Mouse (Mus musculus) embryonic facial prominence, embryonic 13.5 days (tissue): Measurements from ENCODE around the gene Hnrnpul2. TPM values are rescaled to one million over a fixed set of nuclear protein-coding genes. Genes with fewer than 3 reads are reported as not detected.
"Not testable (repeated sequence)": the region's sequence is repeated elsewhere in the genome, so short reads cannot be mapped to it uniquely, and the experiment has no call there.

Experiments
- ATAC-seq: fragments of 200-750 bp; cut with Nextera tagmentation; 2 replicates; pipeline ENCODE4 v1.8.0; 2017; ENCODE audit warnings: low read depth; ENCODE audit not compliant: insufficient number of reproducible peaks, insufficient read depth, low FRiP score, low TSS enrichment
- H3K27ac ChIP-seq: fragments of 300-500 bp; sonication (generic); 2 replicates; pipeline ENCODE4 v1.5.1; 2015; ENCODE audit warnings: moderate library complexity, mild to moderate bottlenecking, inconsistent platforms
- H3K27me3 ChIP-seq: fragments of 300-500 bp; sonication (generic); 2 replicates; pipeline ENCODE4 v1.6.1; 2015; ENCODE audit warnings: mild to moderate bottlenecking, inconsistent platforms
- H3K36me3 ChIP-seq: fragments of 300-500 bp; sonication (generic); 2 replicates; pipeline ENCODE4 v1.6.1; 2015; ENCODE audit warnings: mild to moderate bottlenecking, inconsistent platforms
- H3K4me1 ChIP-seq: fragments of 300-500 bp; sonication (generic); 2 replicates; pipeline ENCODE4 v1.6.1; 2015; ENCODE audit warnings: inconsistent platforms
- H3K4me2 ChIP-seq: fragments of 300-500 bp; sonication (generic); 2 replicates; pipeline ENCODE4 v1.6.1; 2015; ENCODE audit warnings: moderate library complexity, mild to moderate bottlenecking, inconsistent platforms
- H3K4me3 ChIP-seq: fragments of 300-500 bp; sonication (generic); 2 replicates; pipeline ENCODE4 v1.5.1; 2015; ENCODE audit warnings: mild to moderate bottlenecking, inconsistent platforms
- H3K9ac ChIP-seq: fragments of 300-500 bp; sonication (generic); 2 replicates; pipeline ENCODE4 v1.6.1; 2015; ENCODE audit warnings: mild to moderate bottlenecking, inconsistent platforms
- H3K9me3 ChIP-seq: fragments of 300-500 bp; sonication (generic); 2 replicates; pipeline ENCODE4 v1.6.1; 2016; ENCODE audit warnings: inconsistent platforms
- WGBS: fragments of 180-500 bp; shearing (Covaris S2); methylation state at CpG from one replicate; pipeline ENCODE4 v1.1.7; 2015; ENCODE audit warnings: mixed read lengths; 5-methylcytosine and 5-hydroxymethylcytosine counted together
- polyA plus RNA-seq: library from polyadenylated mRNA; unstranded; fragments of >200 nt; fragmentation: Nextera tagmentation; extraction: Ambion mirVana; gene quantifications from 2 replicates; pipeline ENCODE4 v1.2.1, GENCODE M21; 2015

The Hnrnpul2 gene
- polyA plus RNA-seq, 1 experiment from 2014 or later: 7.6 TPM

DNA sequence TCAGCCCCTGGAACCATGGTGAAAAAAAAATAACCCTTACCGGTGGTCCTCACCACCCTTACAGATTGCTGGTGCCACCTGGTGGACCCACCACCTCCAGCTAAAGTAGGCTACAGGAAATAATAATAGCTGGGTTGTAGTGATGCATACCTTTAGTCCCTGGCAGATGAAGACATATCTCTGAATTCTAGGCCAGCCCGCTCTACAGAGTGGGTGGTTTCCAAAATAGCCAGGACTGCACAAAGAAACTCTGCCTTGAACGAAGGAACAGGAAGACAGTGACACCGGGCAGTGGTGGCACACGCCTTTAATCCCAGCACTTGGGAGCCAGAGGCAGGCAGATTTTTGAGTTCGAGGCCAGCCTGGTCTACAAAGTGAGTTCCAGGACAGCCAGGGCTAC is 44.5 kb downstream of the Hnrnpul2 start:
- Histone ChIP-seq H3K4me1 (no peaks in the 10 kb centered on the region), H3K4me3 (no peak overlapping the region), H3K9me3 (no peaks in the 10 kb centered on the region), H3K27ac (no peak overlapping the region), H3K9ac (no peak overlapping the region), H3K4me2 (no peak overlapping the region), H3K27me3 (no peaks in the 10 kb centered on the region), H3K36me3 (no peaks in the 10 kb centered on the region)
- 85% methylated on average over 6 of the region's 6 CpGs for WGBS
- ATAC-seq: no peak

GRCm38 (mm10) chr19:8870381-8870780 is 50.6 kb downstream of the Hnrnpul2 start:
- Histone ChIP-seq H3K4me1 (peaks cover 12% of the 10 kb centered on the region), H3K36me3 (peaks cover 24% of the 10 kb centered on the region), H3K4me3 (peak overlapping the region; percentile 83; the same call in 1 of the 2 replicates), H3K4me2 (peak overlapping the region; percentile 85)
- ATAC-seq, H3K9ac ChIP-seq, H3K27ac ChIP-seq, H3K27me3 ChIP-seq, H3K9me3 ChIP-seq: not testable (repeated sequence)
- WGBS: 76% methylated on average over 3 of the region's 3 CpGs

DNA sequence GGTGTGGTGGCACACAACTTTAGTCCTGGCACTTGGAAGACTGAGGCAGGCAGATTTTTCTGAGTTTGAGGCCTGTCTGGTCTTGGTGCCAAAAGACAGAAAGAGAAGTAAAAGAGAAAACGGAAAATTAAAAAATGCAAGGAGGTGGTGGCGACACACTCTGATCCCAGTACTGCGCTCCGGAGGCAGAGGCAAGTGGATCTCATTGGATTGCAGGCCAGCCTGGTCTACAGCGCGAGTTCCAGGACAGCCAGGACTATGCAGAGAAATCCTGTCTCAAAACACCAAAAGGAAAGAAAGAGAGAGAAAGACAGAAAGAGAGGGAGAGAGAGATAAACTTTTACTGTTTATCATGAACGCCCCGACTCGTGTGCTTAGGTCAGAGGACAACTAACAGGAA is 51.0 kb downstream of the Hnrnpul2 start:
- peak overlapping the region; percentile 73 for H3K27ac ChIP-seq
- H3K27me3 ChIP-seq: no peaks in the 10 kb centered on the region
- no peaks in the 10 kb centered on the region for H3K9me3 ChIP-seq
- ATAC-seq: no peak
- peak overlapping the region; percentile 85 for H3K4me2 ChIP-seq
- peak overlapping the region; percentile 83 for H3K4me3 ChIP-seq
- peak overlapping the region; percentile 92 for H3K9ac ChIP-seq
- WGBS: 55% methylated on average over 9 of the region's 9 CpGs
- peaks cover 12% of the 10 kb centered on the region for H3K4me1 ChIP-seq
- peaks cover 28% of the 10 kb centered on the region for H3K36me3 ChIP-seq

DNA sequence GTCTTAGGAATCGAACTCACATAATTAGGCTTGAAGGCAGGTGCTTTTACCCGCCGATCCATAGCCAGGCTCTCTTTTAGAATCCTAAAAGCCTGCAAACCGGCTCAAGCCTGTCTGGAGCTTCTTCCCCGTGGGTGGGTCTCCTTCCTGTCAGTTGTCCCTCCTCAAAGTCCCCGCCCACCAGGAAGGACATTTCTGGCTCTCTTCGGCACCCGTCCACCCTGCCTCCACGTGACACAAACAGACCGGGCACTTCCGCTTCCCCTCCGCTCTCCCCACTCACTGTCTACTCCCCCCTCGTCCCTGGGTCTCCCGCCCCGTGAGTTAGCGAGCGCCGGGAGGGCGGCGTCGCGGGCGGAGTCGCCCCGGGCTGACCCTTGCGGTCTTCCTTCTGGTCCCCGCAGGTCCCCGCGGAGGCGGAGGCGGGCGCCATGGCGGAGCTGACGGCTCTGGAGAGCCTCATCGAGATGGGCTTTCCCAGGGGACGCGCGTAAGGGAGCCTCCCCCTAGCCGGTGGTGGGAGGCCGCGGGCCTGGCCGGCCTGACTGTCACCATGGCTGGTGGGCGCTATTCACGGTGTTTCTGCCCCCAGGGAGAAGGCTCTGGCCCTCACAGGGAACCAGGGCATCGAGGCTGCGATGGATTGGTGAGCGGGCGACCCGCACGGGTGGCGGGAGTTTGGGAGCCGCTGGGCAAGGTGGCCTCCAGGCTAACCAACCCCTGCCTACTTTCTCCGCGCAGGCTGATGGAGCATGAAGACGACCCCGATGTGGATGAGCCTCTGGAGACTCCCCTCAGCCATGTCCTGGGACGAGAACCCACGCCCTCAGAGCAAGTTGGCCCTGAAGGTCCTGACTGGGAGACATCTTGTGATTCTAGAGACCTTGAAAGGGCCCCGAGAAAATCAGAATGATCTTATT is 51.7 kb downstream of the Hnrnpul2 start, which contains the start of gene Ubxn1:
Ubxn1 (plus strand) TSS at position 230 of the 920 bp plus-strand sequence.
- Histone ChIP-seq H3K27ac (peak within 1 kb of the TSS; percentile 73), H3K4me3 (peak within 1 kb of the TSS; percentile 83), H3K27me3 (no peaks in the 10 kb centered on the region), H3K36me3 (peaks cover 35% of the 10 kb centered on the region), H3K4me1 (peaks cover 12% of the 10 kb centered on the region), H3K9ac (peak within 1 kb of the TSS; percentile 92), H3K4me2 (peak within 1 kb of the TSS; percentile 85), H3K9me3 (no peaks in the 10 kb centered on the region)
- WGBS: 2% methylated on average over 59 of the region's 59 CpGs
- ATAC-seq: peak; percentile 95

GRCm38 (mm10) chr19:8872266-8872840 is 52.5 kb downstream of the Hnrnpul2 start:
- Histone ChIP-seq H3K27me3 (no peaks in the 10 kb centered on the region), H3K36me3 (peaks cover 41% of the 10 kb centered on the region), H3K9me3 (no peaks in the 10 kb centered on the region), H3K4me2 (peak overlapping the region; percentile 85), H3K4me3 (peak overlapping the region; percentile 83), H3K9ac (peak overlapping the region; percentile 92), H3K27ac (peak overlapping the region; percentile 73; the same call in 1 of the 2 replicates), H3K4me1 (peaks cover 12% of the 10 kb centered on the region)
- 72% methylated on average over 10 of the region's 10 CpGs for WGBS
- ATAC-seq: no peak

- H3K27ac ChIP-seq: no peak overlapping the region
- no peaks in the 10 kb centered on the region for H3K9me3 ChIP-seq
- no peaks in the 10 kb centered on the region for H3K27me3 ChIP-seq
- no peak for ATAC-seq
- H3K9ac ChIP-seq: no peak overlapping the region
- 92% methylated on average over 7 of the region's 7 CpGs for WGBS
- H3K4me1 ChIP-seq: peaks cover 19% of the 10 kb centered on the region
- H3K4me3 ChIP-seq: no peak overlapping the region
- no peak overlapping the region for H3K4me2 ChIP-seq
- peaks cover 55% of the 10 kb centered on the region for H3K36me3 ChIP-seq
Observed at GRCm38 (mm10) chr19:8875031-8875430, 55.2 kb downstream of the Hnrnpul2 start.

DNA sequence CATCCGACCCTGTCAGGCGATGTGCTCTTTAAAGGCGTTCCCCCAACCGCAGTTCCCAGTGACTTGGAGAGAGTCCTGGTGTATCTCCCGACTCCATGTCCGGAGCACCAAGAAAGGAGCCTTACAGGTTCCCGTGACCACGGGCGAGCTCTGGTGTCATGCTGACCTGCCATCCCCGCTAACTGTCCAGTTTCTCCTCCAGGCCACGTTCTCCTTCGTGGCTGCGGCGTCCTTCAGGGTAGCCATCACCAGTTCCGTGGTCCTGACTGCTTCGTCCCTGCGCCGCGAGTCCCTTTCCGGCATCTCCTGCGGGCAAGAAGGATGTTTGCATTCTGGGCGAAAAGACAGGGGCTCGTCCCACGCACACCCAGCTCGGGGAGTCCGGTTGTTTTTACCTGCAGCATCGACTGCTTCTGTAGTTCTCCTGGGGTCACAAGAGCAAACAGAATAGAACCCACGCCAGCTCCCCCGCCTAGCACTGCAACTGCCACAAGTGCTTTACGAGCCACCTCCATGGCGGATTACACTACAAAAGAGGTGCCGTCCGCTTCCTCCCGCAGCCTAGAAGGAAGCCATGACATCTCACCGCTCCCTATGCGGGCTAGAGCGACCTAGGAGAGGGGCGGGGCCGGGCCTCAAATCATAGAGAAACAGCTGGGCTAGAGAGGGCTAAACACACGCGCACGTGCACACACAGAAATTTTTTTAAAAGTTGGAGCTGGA is 60.7 kb downstream of the Hnrnpul2 start, which contains the start of gene Uqcc3:
Uqcc3 (minus strand) TSS at position 613 of the 723 bp plus-strand sequence.
- H3K4me3 ChIP-seq: peak within 1 kb of the TSS; percentile 86
- peaks cover 30% of the 10 kb centered on the region for H3K36me3 ChIP-seq
- peak; percentile 91 for ATAC-seq
- under 1% methylated on average over 42 of the region's 42 CpGs for WGBS
- peak within 1 kb of the TSS; percentile 93 for H3K9ac ChIP-seq
- H3K27ac ChIP-seq: peak within 1 kb of the TSS; percentile 83
- no peaks in the 10 kb centered on the region for H3K27me3 ChIP-seq
- H3K9me3 ChIP-seq: no peaks in the 10 kb centered on the region
- H3K4me1 ChIP-seq: peaks cover 9% of the 10 kb centered on the region
- peak within 1 kb of the TSS; percentile 87 for H3K4me2 ChIP-seq

GRCm38 (mm10) chr19:8881034-8881392 is 61.2 kb downstream of the Hnrnpul2 start:
- no peak overlapping the region for H3K27ac ChIP-seq
- peak overlapping the region; percentile 87 for H3K4me2 ChIP-seq
- 20% methylated on average over 3 of the region's 3 CpGs for WGBS

DNA sequence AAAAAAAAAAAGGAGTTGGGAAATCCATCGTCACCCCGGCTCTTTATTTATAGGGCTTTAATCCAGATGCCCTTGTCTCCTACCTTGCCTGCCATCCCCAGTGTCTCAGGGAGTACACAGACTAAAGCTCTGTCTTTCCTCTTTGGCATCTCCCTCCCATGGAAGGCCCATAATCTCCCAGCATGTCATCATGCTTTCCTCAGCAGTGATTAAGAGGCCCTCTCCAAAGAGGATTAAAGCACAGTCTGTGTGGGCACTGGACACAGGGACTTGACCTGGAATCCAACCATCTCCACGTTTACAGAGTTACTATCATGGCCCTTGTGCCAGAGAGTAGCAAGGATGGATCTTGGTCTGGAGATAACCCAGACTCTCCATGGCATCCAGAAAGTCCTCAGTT is 63.8 kb downstream of the Hnrnpul2 start, which contains the start of the genes Lbhd1 and Gm49403:
Lbhd1 (plus strand) TSS at position 117 of the 400 bp plus-strand sequence.
Gm49403 (plus strand) TSS at position 315 of the 400 bp plus-strand sequence.
- peaks cover 19% of the 10 kb centered on the region for H3K4me1 ChIP-seq
- no peak within 1 kb of the TSS for H3K4me3 ChIP-seq
- no peaks in the 10 kb centered on the region for H3K27me3 ChIP-seq
- H3K27ac ChIP-seq: no peak within 1 kb of the TSS
- 79% methylated on average over 3 of the region's 3 CpGs for WGBS
- no peak within 1 kb of the TSS for H3K4me2 ChIP-seq
- no peak for ATAC-seq
- H3K36me3 ChIP-seq: peaks cover 10% of the 10 kb centered on the region
- H3K9me3 ChIP-seq: no peaks in the 10 kb centered on the region
- no peak within 1 kb of the TSS for H3K9ac ChIP-seq

More at GRCm38 (mm10) chr19:8881034-8881392, 61.2 kb downstream of the Hnrnpul2 start:
- Histone ChIP-seq H3K4me3 (peak overlapping the region; percentile 86), H3K36me3 (peaks cover 25% of the 10 kb centered on the region), H3K9me3 (no peaks in the 10 kb centered on the region), H3K9ac (peak overlapping the region; percentile 93), H3K4me1 (peaks cover 9% of the 10 kb centered on the region), H3K27me3 (no peaks in the 10 kb centered on the region)
- ATAC-seq: no peak
